Mouse (Mus musculus) stomach, postnatal 0 days (tissue): ENCODE data around the gene Sept5. TPM values are rescaled to one million over a fixed set of nuclear protein-coding genes. Genes with fewer than 3 reads are reported as not detected.

Experiments
- ATAC-seq: fragments of 200-750 bp; cut with Nextera tagmentation; 2 replicates; pipeline ENCODE4 v1.8.0; 2017; ENCODE audit not compliant: low FRiP score, low TSS enrichment
- DNase-seq: peaks from one replicate; pipeline ENCODE4 v3.0.0-alpha.2; 2016; ENCODE audit warnings: low spot score
- H3K27ac ChIP-seq: fragments of 300-500 bp; sonication (generic); replicated peaks from 2 replicates; pipeline ENCODE4 v1.5.1; 2014; ENCODE audit warnings: mild to moderate bottlenecking, control low read depth
- H3K27me3 ChIP-seq: fragments of 300-500 bp; sonication (generic); 2 replicates; pipeline ENCODE4 v1.6.1; 2014; ENCODE audit warnings: low read length; ENCODE audit not compliant: control insufficient read depth, insufficient read depth
- H3K36me3 ChIP-seq: fragments of 300-500 bp; sonication (generic); 2 replicates; pipeline ENCODE4 v1.6.1; 2014; ENCODE audit warnings: low read length, mixed read lengths; ENCODE audit not compliant: control insufficient read depth, insufficient read depth
- H3K4me1 ChIP-seq: fragments of 300-500 bp; sonication (generic); replicated peaks from 2 replicates; pipeline ENCODE4 v1.6.1; 2014; ENCODE audit warnings: antibody characterized with exemption; ENCODE audit not compliant: control insufficient read depth, insufficient read depth
- H3K4me2 ChIP-seq: fragments of 300-500 bp; sonication (generic); replicated peaks from 2 replicates; pipeline ENCODE4 v1.6.1; 2014; ENCODE audit warnings: low read depth, mild to moderate bottlenecking, control low read depth, moderate library complexity
- H3K4me3 ChIP-seq: fragments of 300-500 bp; sonication (generic); 2 replicates; pipeline ENCODE4 v1.5.1; 2014; ENCODE audit warnings: low read depth, low read length, control low read depth
- H3K9ac ChIP-seq: fragments of 300-500 bp; sonication (generic); 2 replicates; pipeline ENCODE4 v1.6.1; 2014; ENCODE audit warnings: mild to moderate bottlenecking, low read length, control low read depth, mixed read lengths
- H3K9me3 ChIP-seq: fragments of 300-500 bp; sonication (generic); 2 replicates; pipeline ENCODE4 v1.6.1; 2016; ENCODE audit warnings: low read length; ENCODE audit not compliant: control insufficient read depth
- CTCF ChIP-seq: IDR thresholded peaks from 2 replicates; pipeline ENCODE4 v1.5.1; 2016; ENCODE audit warnings: antibody characterized with exemption, low read depth, mild to moderate bottlenecking, moderate library complexity
- EP300 ChIP-seq: optimal IDR thresholded peaks from 2 replicates; pipeline ENCODE3; 2016; ENCODE audit warnings: antibody characterized with exemption
- WGBS: fragments of 180-500 bp; shearing (Covaris S2); extraction: QIAGEN DNeasy Blood & Tissue Kit; methylation state at CpG from one replicate; pipeline ENCODE4 v1.1.7; 2014; 5-methylcytosine and 5-hydroxymethylcytosine counted together
- polyA plus RNA-seq: library from polyadenylated mRNA; unstranded; fragments of >200 nt; fragmentation: Nextera tagmentation; extraction: Ambion mirVana; gene quantifications from 2 replicates; pipeline ENCODE4 v1.2.1, GENCODE M21; 2015

The Sept5 gene
- polyA plus RNA-seq, 1 experiment from 2014 or later: 38.0 TPM

DNA sequence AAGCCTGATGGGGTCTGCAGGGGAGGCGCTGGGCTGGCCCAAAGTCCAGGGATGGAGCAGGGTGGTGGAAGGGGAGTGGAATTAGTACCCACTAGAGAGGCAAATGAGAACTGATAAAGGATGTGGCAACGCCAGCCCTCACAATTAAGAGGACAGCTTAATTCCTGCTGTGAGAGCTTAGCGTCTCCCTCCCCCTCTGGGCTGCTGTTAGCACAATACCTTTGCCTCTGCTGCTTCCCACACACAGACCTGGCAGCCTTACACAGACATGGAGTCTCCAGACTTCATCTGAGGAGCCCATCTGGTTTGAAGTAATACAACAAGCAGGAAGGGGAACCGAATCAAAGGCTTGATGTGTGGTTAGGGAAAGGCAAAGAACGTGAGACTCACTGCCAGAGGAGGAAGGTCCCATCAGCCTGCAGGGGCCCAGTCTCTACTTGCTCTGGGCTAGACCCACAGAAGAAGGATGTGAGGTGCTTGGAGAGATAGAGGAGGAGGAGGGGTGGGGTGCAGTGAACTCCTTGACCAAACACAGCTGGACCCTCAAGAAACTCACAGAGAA lies 52.1 kb downstream of the Sept5 start:
- TF ChIP-seq EP300 (no peak), CTCF (no peak)
- WGBS: 42% methylated on average over 5 of the region's 5 CpGs
- ATAC-seq: no peak
- Histone ChIP-seq H3K4me1 (no peaks in the 10 kb centered on the region), H3K4me2 (no peak overlapping the region), H3K9me3 (no peaks in the 10 kb centered on the region), H3K36me3 (no peaks in the 10 kb centered on the region), H3K4me3 (no peak overlapping the region), H3K9ac (no peak overlapping the region), H3K27me3 (peaks cover 8% of the 10 kb centered on the region; the same call in 1 of the 2 replicates), H3K27ac (no peak overlapping the region)
- no peak for DNase-seq

DNA sequence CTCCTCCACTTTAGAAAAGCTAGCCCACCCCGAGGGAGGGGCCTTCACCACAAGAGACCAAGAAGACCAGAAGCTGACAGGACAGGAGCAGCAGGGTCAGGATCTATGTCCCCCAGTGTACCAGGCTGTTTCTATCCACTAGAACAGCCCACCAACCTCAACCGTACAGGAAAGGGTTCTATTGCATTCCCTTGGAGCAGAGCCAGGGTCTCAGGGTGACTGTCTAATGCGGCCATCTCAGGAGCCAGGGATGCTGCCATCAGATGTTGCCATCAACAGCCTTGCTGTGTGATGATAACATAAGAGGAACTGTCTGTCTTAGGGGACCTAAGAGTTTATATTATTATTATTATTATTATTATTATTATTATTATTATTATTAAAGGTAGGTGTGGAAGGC lies 52.7 kb downstream of the Sept5 start:
- H3K27ac ChIP-seq: no peak overlapping the region
- WGBS: 54% methylated on average over 3 of the region's 3 CpGs

GRCm38 (mm10) chr16:18574196-18574595 lies 55.6 kb downstream of the Sept5 start:
- TF ChIP-seq CTCF: no peak
- TF ChIP-seq EP300: no peak
- ATAC-seq (no peak), DNase-seq (no peak)

More for the DNA sequence above, 52.7 kb downstream of the Sept5 start:
- no peak for DNase-seq
- no peak for ATAC-seq
- no peaks in the 10 kb centered on the region for H3K4me1 ChIP-seq
- no peak overlapping the region for H3K9ac ChIP-seq
- H3K27me3 ChIP-seq: peaks cover 5% of the 10 kb centered on the region; the same call in 1 of the 2 replicates
- no peak overlapping the region for H3K4me2 ChIP-seq
- H3K9me3 ChIP-seq: no peaks in the 10 kb centered on the region
- no peak for TF ChIP-seq CTCF
- no peak for TF ChIP-seq EP300
- H3K36me3 ChIP-seq: no peaks in the 10 kb centered on the region
- no peak overlapping the region for H3K4me3 ChIP-seq

More at GRCm38 (mm10) chr16:18574196-18574595, 55.6 kb downstream of the Sept5 start:
- Histone ChIP-seq H3K36me3 (no peaks in the 10 kb centered on the region), H3K4me3 (no peak overlapping the region), H3K27ac (no peak overlapping the region), H3K9me3 (no peaks in the 10 kb centered on the region), H3K4me2 (no peak overlapping the region), H3K27me3 (no peaks in the 10 kb centered on the region), H3K9ac (no peak overlapping the region), H3K4me1 (no peaks in the 10 kb centered on the region)
- 56% methylated on average over 8 of the region's 8 CpGs for WGBS

Other genes starting within 250 kb of the Sept5 start
- 16.2 and 16.8 TPM in 2 replicates for gene Txnrd2, start 203.6 kb downstream of the Sept5 start, polyA plus RNA-seq
- gene Comt, start 203.1 kb downstream of the Sept5 start, polyA plus RNA-seq: 95.1 and 99.6 TPM in 2 replicates
- 8.3 and 9.0 TPM in 2 replicates for gene Gnb1l, start 131.2 kb downstream of the Sept5 start, polyA plus RNA-seq
- gene Rtl10, start 131.1 kb downstream of the Sept5 start, polyA plus RNA-seq: 0.74 and 1.1 TPM in 2 replicates
- gene Tbx1, start 39.3 kb downstream of the Sept5 start, polyA plus RNA-seq: 0.34 TPM in 2 replicates
- gene Gp1bb, start 7.6 kb downstream of the Sept5 start, polyA plus RNA-seq: 4.6 and 5.4 TPM in 2 replicates
- gene Gm49601, start 3.5 kb downstream of the Sept5 start, polyA plus RNA-seq: 0.97 and 1.5 TPM in 2 replicates
- gene Cldn5, start 146.9 kb upstream of the Sept5 start, polyA plus RNA-seq: 19.7 and 23.6 TPM in 2 replicates
- 67.2 and 70.5 TPM in 2 replicates for gene Ufd1, start 181.8 kb upstream of the Sept5 start, polyA plus RNA-seq
- gene Cdc45, start 182.0 kb upstream of the Sept5 start, polyA plus RNA-seq: 8.8 and 10.1 TPM in 2 replicates
- gene 2510002D24Rik, start 206.6 kb upstream of the Sept5 start, polyA plus RNA-seq: 34.1 and 37.5 TPM in 2 replicates
- gene Gm28539, start 206.6 kb upstream of the Sept5 start, polyA plus RNA-seq: not detected in 2 replicates
- 74.9 and 77.1 TPM in 2 replicates for gene Mrpl40, start 246.9 kb upstream of the Sept5 start, polyA plus RNA-seq
- 5.7 and 6.4 TPM in 2 replicates for gene Hira, start 247.1 kb upstream of the Sept5 start, polyA plus RNA-seq